Mouse (Mus musculus): ENCODE data around the gene Magi1. TPM values are rescaled to one million over a fixed set of nuclear protein-coding genes. Genes with fewer than 3 reads are reported as not detected.

The Magi1 gene
- polyA plus RNA-seq, 1 experiment from 2014 or later, result 10.1 TPM

GRCm38 (mm10) chr6:94251358-94251945 is 32.3 kb downstream of the Magi1 start:
- Histone ChIP-seq H3K4me1 (replicated peaks) (peaks cover 20% of the 10 kb centered on the region; the same call in 1 of the 2 replicates), H3K4me2 (replicated peaks) (no peak overlapping the region), H3K4me3 (replicated peaks) (no peak overlapping the region), H3K9ac (no peak overlapping the region), H3K27ac (no peak overlapping the region), H3K27me3 (replicated peaks) (no peaks in the 10 kb centered on the region), H3K36me3 (no peaks in the 10 kb centered on the region), H3K9me3 (no peaks in the 10 kb centered on the region)
- ATAC-seq, result 0 out of 2 replicates have a peak, but pooled peaks have one; percentile 40
- WGBS, result 56% methylated on average over 8 of the region's 8 CpGs

GRCm38 (mm10) chr6:94249286-94249790 is 34.4 kb downstream of the Magi1 start:
- H3K4me2 ChIP-seq (replicated peaks), result no peak overlapping the region
- ATAC-seq, result no peak

GRCm38 (mm10) chr6:94241251-94241650 is 42.5 kb downstream of the Magi1 start:
- no peak overlapping the region for H3K4me2 ChIP-seq (replicated peaks)
- no peaks in the 10 kb centered on the region for H3K9me3 ChIP-seq
- peak; percentile 83 for ATAC-seq
- peaks cover 18% of the 10 kb centered on the region for H3K4me1 ChIP-seq (replicated peaks)
- no peaks in the 10 kb centered on the region for H3K27me3 ChIP-seq (replicated peaks)
- H3K4me3 ChIP-seq (replicated peaks), result no peak overlapping the region
- H3K27ac ChIP-seq, result no peak overlapping the region
- H3K36me3 ChIP-seq, result no peaks in the 10 kb centered on the region
- WGBS, result 61% methylated on average over 6 of the region's 6 CpGs
- no peak overlapping the region for H3K9ac ChIP-seq

More at GRCm38 (mm10) chr6:94249286-94249790, 34.4 kb downstream of the Magi1 start:
- Histone ChIP-seq H3K4me3 (replicated peaks) (no peak overlapping the region), H3K4me1 (replicated peaks) (peaks cover 8% of the 10 kb centered on the region; the same call in 1 of the 2 replicates), H3K36me3 (no peaks in the 10 kb centered on the region), H3K27ac (no peak overlapping the region), H3K9ac (no peak overlapping the region), H3K9me3 (no peaks in the 10 kb centered on the region), H3K27me3 (replicated peaks) (no peaks in the 10 kb centered on the region)
- WGBS, result 78% methylated on average over 9 of the region's 9 CpGs

- no peak for ATAC-seq
- H3K27me3 ChIP-seq (replicated peaks), result no peaks in the 10 kb centered on the region
- H3K27ac ChIP-seq, result no peak overlapping the region
- 56% methylated on average over 2 of the region's 2 CpGs for WGBS
- no peak overlapping the region for H3K4me2 ChIP-seq (replicated peaks)
- H3K9me3 ChIP-seq, result no peaks in the 10 kb centered on the region
- H3K9ac ChIP-seq, result no peak overlapping the region
- peaks cover 18% of the 10 kb centered on the region for H3K4me1 ChIP-seq (replicated peaks)
- H3K4me3 ChIP-seq (replicated peaks), result no peak overlapping the region
- no peaks in the 10 kb centered on the region for H3K36me3 ChIP-seq
Measured at GRCm38 (mm10) chr6:94238643-94239042, 45.1 kb downstream of the Magi1 start.

GRCm38 (mm10) chr6:94236899-94237298 is 46.8 kb downstream of the Magi1 start:
- Histone ChIP-seq H3K9ac (no peak overlapping the region), H3K27me3 (replicated peaks) (no peaks in the 10 kb centered on the region), H3K9me3 (no peaks in the 10 kb centered on the region), H3K4me1 (replicated peaks) (peaks cover 16% of the 10 kb centered on the region), H3K27ac (no peak overlapping the region), H3K4me3 (replicated peaks) (no peak overlapping the region), H3K4me2 (replicated peaks) (no peak overlapping the region), H3K36me3 (no peaks in the 10 kb centered on the region)
- ATAC-seq, result no peak
- 70% methylated on average over 2 of the region's 2 CpGs for WGBS

GRCm38 (mm10) chr6:94232243-94232785 is 51.4 kb downstream of the Magi1 start:
- ATAC-seq, result 0 out of 2 replicates have a peak, but pooled peaks have one; percentile 28

GRCm38 (mm10) chr6:94231831-94232230 is 51.9 kb downstream of the Magi1 start:
- Histone ChIP-seq H3K36me3 (no peaks in the 10 kb centered on the region), H3K27ac (no peak overlapping the region), H3K9ac (no peak overlapping the region), H3K4me1 (replicated peaks) (peaks cover 13% of the 10 kb centered on the region; the same call in 1 of the 2 replicates), H3K9me3 (no peaks in the 10 kb centered on the region), H3K27me3 (replicated peaks) (no peaks in the 10 kb centered on the region), H3K4me3 (replicated peaks) (no peak overlapping the region), H3K4me2 (replicated peaks) (no peak overlapping the region)
- 47% methylated on average over 4 of the region's 4 CpGs for WGBS
- ATAC-seq, result peak; percentile 57

More at GRCm38 (mm10) chr6:94232243-94232785, 51.4 kb downstream of the Magi1 start:
- Histone ChIP-seq H3K27ac (no peak overlapping the region), H3K27me3 (replicated peaks) (no peaks in the 10 kb centered on the region), H3K4me1 (replicated peaks) (peaks cover 13% of the 10 kb centered on the region; the same call in 1 of the 2 replicates), H3K4me2 (replicated peaks) (no peak overlapping the region), H3K36me3 (no peaks in the 10 kb centered on the region), H3K9ac (no peak overlapping the region), H3K9me3 (no peaks in the 10 kb centered on the region), H3K4me3 (replicated peaks) (no peak overlapping the region)
- WGBS, result 34% methylated on average over 3 of the region's 3 CpGs

- H3K4me2 ChIP-seq (replicated peaks), result 0 out of 2 replicates have a peak overlapping the region, but pooled peaks have one; percentile 20
- WGBS, result 16% methylated on average over 7 of the region's 7 CpGs
- peak overlapping the region; percentile 61; the same call in 1 of the 2 replicates for H3K27ac ChIP-seq
- no peaks in the 10 kb centered on the region for H3K36me3 ChIP-seq
- no peak overlapping the region for H3K9ac ChIP-seq
- peaks cover 13% of the 10 kb centered on the region; the same call in 1 of the 2 replicates for H3K4me1 ChIP-seq (replicated peaks)
- ATAC-seq, result peak; percentile 32; the same call in 1 of the 2 replicates
- H3K4me3 ChIP-seq (replicated peaks), result no peak overlapping the region
- no peaks in the 10 kb centered on the region for H3K27me3 ChIP-seq (replicated peaks)
- H3K9me3 ChIP-seq, result no peaks in the 10 kb centered on the region
Measured at GRCm38 (mm10) chr6:94231367-94231766, 52.4 kb downstream of the Magi1 start.

- no peaks in the 10 kb centered on the region for H3K9me3 ChIP-seq
- H3K9ac ChIP-seq, result no peak overlapping the region
- H3K27ac ChIP-seq, result peak overlapping the region; percentile 61; the same call in 1 of the 2 replicates
- peak; percentile 24; the same call in 1 of the 2 replicates for ATAC-seq
- H3K36me3 ChIP-seq, result no peaks in the 10 kb centered on the region
- H3K4me1 ChIP-seq (replicated peaks), result peaks cover 17% of the 10 kb centered on the region; the same call in 1 of the 2 replicates
- 43% methylated on average over 3 of the region's 3 CpGs for WGBS
- 0 out of 2 replicates have a peak overlapping the region, but pooled peaks have one; percentile 20 for H3K4me2 ChIP-seq (replicated peaks)
- no peak overlapping the region for H3K4me3 ChIP-seq (replicated peaks)
- no peaks in the 10 kb centered on the region for H3K27me3 ChIP-seq (replicated peaks)
Measured at GRCm38 (mm10) chr6:94230918-94231317, 52.8 kb downstream of the Magi1 start.

- Histone ChIP-seq H3K27me3 (replicated peaks) (no peaks in the 10 kb centered on the region), H3K9me3 (no peaks in the 10 kb centered on the region), H3K4me3 (replicated peaks) (no peak overlapping the region), H3K4me1 (replicated peaks) (peaks cover 24% of the 10 kb centered on the region), H3K9ac (no peak overlapping the region), H3K36me3 (no peaks in the 10 kb centered on the region), H3K27ac (no peak overlapping the region), H3K4me2 (replicated peaks) (no peak overlapping the region)
- no peak for ATAC-seq
- 19% methylated on average over 3 of the region's 3 CpGs for WGBS
Measured at GRCm38 (mm10) chr6:94230129-94230528, 53.6 kb downstream of the Magi1 start.

- H3K27me3 ChIP-seq (replicated peaks), result no peaks in the 10 kb centered on the region
- ATAC-seq, result peak; percentile 18; the same call in 1 of the 2 replicates
- no peaks in the 10 kb centered on the region for H3K9me3 ChIP-seq
- no peak overlapping the region for H3K4me3 ChIP-seq (replicated peaks)
- H3K36me3 ChIP-seq, result no peaks in the 10 kb centered on the region
- 50% methylated on average over 6 of the region's 6 CpGs for WGBS
- H3K27ac ChIP-seq, result no peak overlapping the region
- H3K9ac ChIP-seq, result no peak overlapping the region
- peaks cover 28% of the 10 kb centered on the region for H3K4me1 ChIP-seq (replicated peaks)
- H3K4me2 ChIP-seq (replicated peaks), result no peak overlapping the region
Measured at GRCm38 (mm10) chr6:94226262-94226661, 57.5 kb downstream of the Magi1 start.

GRCm38 (mm10) chr6:94225832-94226231 is 57.9 kb downstream of the Magi1 start:
- Histone ChIP-seq H3K4me1 (replicated peaks) (peaks cover 25% of the 10 kb centered on the region), H3K4me3 (replicated peaks) (no peak overlapping the region), H3K9me3 (no peaks in the 10 kb centered on the region), H3K27ac (no peak overlapping the region), H3K4me2 (replicated peaks) (no peak overlapping the region), H3K27me3 (replicated peaks) (no peaks in the 10 kb centered on the region), H3K9ac (no peak overlapping the region), H3K36me3 (no peaks in the 10 kb centered on the region)
- ATAC-seq, result no peak
- WGBS, result 29% methylated on average over 3 of the region's 3 CpGs

Data from intestine, embryonic 15.5 days (tissue).